Mouse (Mus musculus): ENCODE measurements around the gene Tmem179b. TPM values are rescaled to one million over a fixed set of nuclear protein-coding genes. Genes with fewer than 3 reads are reported as not detected.

The Tmem179b gene
- total and polyA plus RNA-seq, 2 experiments from 2014 or later, result 46.7 to 83.7 TPM

GRCm38 (mm10) chr19:8747368-8747767, 26.9 kb downstream of the Tmem179b start:
- TF ChIP-seq CTCF (IDR thresholded peaks at IDR 0.05; ENCODE audit: low read depth) (peak; percentile 43), EP300 (IDR thresholded peaks at IDR 0.05; ENCODE audit: low read depth) (no peak)

GRCm38 (mm10) chr19:8745382-8745781, 28.9 kb downstream of the Tmem179b start:
- Histone ChIP-seq H3K9ac (replicated peaks; ENCODE audit: low read depth, low read length) (no peak overlapping the region), H3K4me2 (ENCODE audit: low read depth, low read length) (no peak overlapping the region), H3K27me3 (ENCODE audit: control insufficient read depth, insufficient read depth, low read length) (no peaks in the 10 kb centered on the region), H3K27ac (ENCODE audit: low read depth) (no peak overlapping the region), H3K9me3 (replicated peaks; ENCODE audit: control insufficient read depth, low read length) (no peaks in the 10 kb centered on the region), H3K4me3 (ENCODE audit: low read depth, low read length) (no peak overlapping the region), H3K4me1 (ENCODE audit: control insufficient read depth, insufficient read depth) (peaks cover 12% of the 10 kb centered on the region), H3K36me3 (replicated peaks; ENCODE audit: control insufficient read depth, insufficient read depth, low read length) (peaks cover 77% of the 10 kb centered on the region)
- no peak for TF ChIP-seq EP300 (IDR thresholded peaks at IDR 0.05; ENCODE audit: low read depth)
- DNase-seq (ENCODE audit: low spot score) (no peak), ATAC-seq (ENCODE audit: insufficient read depth, low read depth) (no peak)
- 100% methylated on average over 1 of the region's 1 CpGs for WGBS

More at GRCm38 (mm10) chr19:8747368-8747767, 26.9 kb downstream of the Tmem179b start:
- H3K27me3 ChIP-seq (ENCODE audit: control insufficient read depth, insufficient read depth, low read length), result no peaks in the 10 kb centered on the region
- DNase-seq (ENCODE audit: low spot score), result no peak
- no peaks in the 10 kb centered on the region for H3K9me3 ChIP-seq (replicated peaks; ENCODE audit: control insufficient read depth, low read length)
- no peak for ATAC-seq (ENCODE audit: insufficient read depth, low read depth)
- no peak overlapping the region for H3K4me2 ChIP-seq (ENCODE audit: low read depth, low read length)
- peaks cover 93% of the 10 kb centered on the region for H3K36me3 ChIP-seq (replicated peaks; ENCODE audit: control insufficient read depth, insufficient read depth, low read length)
- no peak overlapping the region for H3K4me3 ChIP-seq (ENCODE audit: low read depth, low read length)
- no peak overlapping the region for H3K27ac ChIP-seq (ENCODE audit: low read depth)
- peaks cover 10% of the 10 kb centered on the region for H3K4me1 ChIP-seq (ENCODE audit: control insufficient read depth, insufficient read depth)
- no peak overlapping the region for H3K9ac ChIP-seq (replicated peaks; ENCODE audit: low read depth, low read length)
- 68% methylated on average over 2 of the region's 2 CpGs for WGBS

GRCm38 (mm10) chr19:8742176-8742575, 32.1 kb downstream of the Tmem179b start:
- DNase-seq (ENCODE audit: low spot score) (no peak), ATAC-seq (ENCODE audit: insufficient read depth, low read depth) (no peak)
- no peak for TF ChIP-seq EP300 (IDR thresholded peaks at IDR 0.05; ENCODE audit: low read depth)
- TF ChIP-seq CTCF (IDR thresholded peaks at IDR 0.05; ENCODE audit: low read depth), result no peak
- peak overlapping the region; percentile 97 for H3K27ac ChIP-seq (ENCODE audit: low read depth)
- peak overlapping the region; percentile 93 for H3K4me2 ChIP-seq (ENCODE audit: low read depth, low read length)
- no peaks in the 10 kb centered on the region for H3K27me3 ChIP-seq (ENCODE audit: control insufficient read depth, insufficient read depth, low read length)
- peaks cover 70% of the 10 kb centered on the region for H3K36me3 ChIP-seq (replicated peaks; ENCODE audit: control insufficient read depth, insufficient read depth, low read length)
- 10% methylated on average over 14 of the region's 14 CpGs for WGBS
- peaks cover 12% of the 10 kb centered on the region for H3K4me1 ChIP-seq (ENCODE audit: control insufficient read depth, insufficient read depth)
- H3K4me3 ChIP-seq (ENCODE audit: low read depth, low read length), result peak overlapping the region; percentile 85
- H3K9ac ChIP-seq (replicated peaks; ENCODE audit: low read depth, low read length), result peak overlapping the region; percentile 89
- H3K9me3 ChIP-seq (replicated peaks; ENCODE audit: control insufficient read depth, low read length), result no peaks in the 10 kb centered on the region

- H3K4me1 ChIP-seq (ENCODE audit: control insufficient read depth, insufficient read depth), result peaks cover 12% of the 10 kb centered on the region
- H3K9me3 ChIP-seq (replicated peaks; ENCODE audit: control insufficient read depth, low read length), result no peaks in the 10 kb centered on the region
- H3K27ac ChIP-seq (ENCODE audit: low read depth), result peak within 1 kb of the TSS; percentile 97
- H3K9ac ChIP-seq (replicated peaks; ENCODE audit: low read depth, low read length), result peak within 1 kb of the TSS; percentile 89
- H3K36me3 ChIP-seq (replicated peaks; ENCODE audit: control insufficient read depth, insufficient read depth, low read length), result peaks cover 62% of the 10 kb centered on the region
- DNase-seq (ENCODE audit: low spot score) (peak; percentile 99), ATAC-seq (ENCODE audit: insufficient read depth, low read depth) (peak; percentile 97)
- TF ChIP-seq EP300 (IDR thresholded peaks at IDR 0.05; ENCODE audit: low read depth) (peak; percentile 82; the same call in 1 of the 2 replicates), CTCF (IDR thresholded peaks at IDR 0.05; ENCODE audit: low read depth) (no peak)
- H3K4me3 ChIP-seq (ENCODE audit: low read depth, low read length), result peak within 1 kb of the TSS; percentile 85
- WGBS, result under 1% methylated on average over 36 of the region's 36 CpGs
- peak within 1 kb of the TSS; percentile 93 for H3K4me2 ChIP-seq (ENCODE audit: low read depth, low read length)
- H3K27me3 ChIP-seq (ENCODE audit: control insufficient read depth, insufficient read depth, low read length), result no peaks in the 10 kb centered on the region
Measured at GRCm38 (mm10) chr19:8741243-8741869, 32.9 kb downstream of the Tmem179b start, which contains the start of gene Stx5a. Gene Stx5a (plus strand): TSS chr19:8741413.

DNA sequence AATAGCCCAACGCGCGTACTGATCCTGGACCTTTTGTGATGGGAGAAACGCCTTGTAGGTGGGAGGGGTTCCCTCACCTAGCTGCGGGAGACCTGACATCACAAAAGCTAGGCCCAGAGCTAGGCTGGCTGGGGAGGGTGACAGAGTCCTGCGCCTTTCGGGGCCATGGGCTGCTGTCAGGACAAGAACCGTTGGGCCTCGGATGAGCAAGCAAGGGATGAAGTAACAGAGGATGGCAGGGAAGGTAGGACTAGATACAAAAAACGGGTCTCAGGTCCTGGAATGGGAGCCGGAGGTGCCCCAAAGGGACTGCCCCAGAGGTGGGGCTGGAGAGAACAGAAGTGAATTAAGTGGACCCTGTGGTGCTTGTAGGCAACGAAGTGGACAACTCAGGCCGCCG, 33.7 kb downstream of the Tmem179b start, which contains the start of gene 1700092M07Rik:
Gene 1700092M07Rik (plus strand): TSS at position 116 of the 400 bp plus-strand sequence.
- Histone ChIP-seq H3K4me2 (ENCODE audit: low read depth, low read length) (peak within 1 kb of the TSS; percentile 93), H3K4me3 (ENCODE audit: low read depth, low read length) (peak within 1 kb of the TSS; percentile 85), H3K4me1 (ENCODE audit: control insufficient read depth, insufficient read depth) (peaks cover 12% of the 10 kb centered on the region), H3K9ac (replicated peaks; ENCODE audit: low read depth, low read length) (peak within 1 kb of the TSS; percentile 89), H3K36me3 (replicated peaks; ENCODE audit: control insufficient read depth, insufficient read depth, low read length) (peaks cover 54% of the 10 kb centered on the region), H3K27me3 (ENCODE audit: control insufficient read depth, insufficient read depth, low read length) (no peaks in the 10 kb centered on the region), H3K27ac (ENCODE audit: low read depth) (peak within 1 kb of the TSS; percentile 97), H3K9me3 (replicated peaks; ENCODE audit: control insufficient read depth, low read length) (no peaks in the 10 kb centered on the region)
- WGBS, result 70% methylated on average over 14 of the region's 14 CpGs
- TF ChIP-seq CTCF (IDR thresholded peaks at IDR 0.05; ENCODE audit: low read depth) (no peak), EP300 (IDR thresholded peaks at IDR 0.05; ENCODE audit: low read depth) (no peak)
- DNase-seq (ENCODE audit: low spot score) (no peak), ATAC-seq (ENCODE audit: insufficient read depth, low read depth) (no peak)

Measured in heart, postnatal 0 days (tissue).